Mouse (Mus musculus) megakaryocyte progenitor cell, adult 5-6 weeks (primary cell): ENCODE results near the gene Nfx1. TPM values are rescaled to one million over a fixed set of nuclear protein-coding genes. Genes with fewer than 3 reads are reported as not detected.
"Not testable (repeated sequence)": the region's sequence is repeated elsewhere in the genome, so short reads cannot be mapped to it uniquely, and the experiment has no call there.

Experiments
- ATAC-seq: replicated peaks from 2 replicates; pipeline ENCODE4 v1.8.0; 2016; ENCODE audit warnings: mild to moderate bottlenecking, moderate TSS enrichment, inconsistent platforms; ENCODE audit not compliant: poor library complexity
- total RNA-seq, 2 experiments: library from RNA; stranded (forward) in 1 of 2; stranded (reverse) in 1 of 2; fragments of 157-497, 149-512 nt in 1 of 2; fragments of 200-1000 nt in 1 of 2; gene quantifications; 2 replicates each; pipeline versions ENCODE4 v1.2.3 to v1.2.4; 2015 to 2017

Gene Nfx1
- total RNA-seq (2015): 47.5 and 51.8 TPM in 2 replicates
- total RNA-seq (2017): 70.5 and 71.5 TPM in 2 replicates

DNA sequence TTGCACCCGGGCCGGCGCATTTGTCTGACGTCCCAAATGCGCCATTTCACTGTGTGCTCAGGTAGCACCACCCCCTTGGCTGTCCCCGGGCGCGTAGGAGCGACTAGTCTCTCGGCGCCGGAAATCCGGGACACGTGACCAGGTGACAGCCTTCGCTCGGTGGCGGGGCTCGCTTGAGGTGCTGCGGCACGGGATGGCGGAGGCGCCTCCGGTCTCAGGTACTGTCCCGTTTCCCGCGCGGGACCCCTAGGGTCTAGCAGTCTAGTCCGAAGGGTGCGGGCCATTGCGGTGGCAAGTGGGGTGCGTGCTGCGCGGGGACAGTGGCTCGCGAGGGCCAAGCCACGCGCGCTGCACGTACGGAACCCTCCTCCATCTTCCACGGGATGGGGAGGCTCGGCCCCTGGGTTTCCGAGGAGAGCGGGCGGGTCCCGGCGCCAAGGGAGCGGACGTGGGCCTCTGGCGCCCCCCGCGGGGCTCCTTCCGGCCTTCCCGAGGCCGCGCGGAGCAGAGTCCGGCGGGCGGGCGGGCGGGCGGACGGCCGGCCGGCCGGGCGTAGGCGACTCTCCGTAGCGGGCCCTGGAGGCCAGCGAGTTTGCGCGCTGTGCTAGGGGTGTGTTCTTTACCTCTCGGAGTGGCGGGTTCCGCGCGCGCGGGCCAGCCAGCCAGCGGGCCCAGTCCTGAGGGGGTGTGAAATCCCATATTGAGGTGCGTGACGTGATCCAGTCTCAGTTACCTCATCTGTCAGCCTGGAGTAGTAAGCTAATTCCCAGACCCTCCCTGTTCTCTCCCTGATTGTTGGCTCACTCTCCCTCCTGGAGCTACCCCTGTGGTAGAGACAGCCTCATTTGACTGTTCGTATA lies at the start of gene Nfx1:
TSS of gene Nfx1 (plus strand) at position 65 of the 860 bp plus-strand sequence.
- ATAC-seq: peak; percentile 90

DNA sequence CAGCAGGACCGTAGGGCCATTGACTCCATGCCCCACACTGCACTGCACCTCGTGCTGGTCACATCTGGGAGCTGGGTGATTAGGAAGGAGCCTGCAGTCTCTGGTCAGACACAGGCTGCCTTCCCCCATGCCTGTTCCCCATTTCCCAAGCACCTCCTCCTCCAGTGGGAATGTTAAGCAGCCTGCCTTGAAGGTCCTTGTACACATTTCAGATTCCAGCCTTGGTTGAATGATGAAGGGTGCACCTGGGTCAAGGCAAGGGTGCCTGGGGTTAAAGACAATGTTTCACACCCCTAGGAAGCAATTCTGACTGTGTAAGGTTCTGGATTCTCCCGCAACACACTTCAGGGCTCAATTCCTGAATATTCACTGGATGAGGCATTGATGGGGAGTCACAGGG lies 49.4 kb upstream of the Nfx1 start:
- no peak for ATAC-seq

DNA sequence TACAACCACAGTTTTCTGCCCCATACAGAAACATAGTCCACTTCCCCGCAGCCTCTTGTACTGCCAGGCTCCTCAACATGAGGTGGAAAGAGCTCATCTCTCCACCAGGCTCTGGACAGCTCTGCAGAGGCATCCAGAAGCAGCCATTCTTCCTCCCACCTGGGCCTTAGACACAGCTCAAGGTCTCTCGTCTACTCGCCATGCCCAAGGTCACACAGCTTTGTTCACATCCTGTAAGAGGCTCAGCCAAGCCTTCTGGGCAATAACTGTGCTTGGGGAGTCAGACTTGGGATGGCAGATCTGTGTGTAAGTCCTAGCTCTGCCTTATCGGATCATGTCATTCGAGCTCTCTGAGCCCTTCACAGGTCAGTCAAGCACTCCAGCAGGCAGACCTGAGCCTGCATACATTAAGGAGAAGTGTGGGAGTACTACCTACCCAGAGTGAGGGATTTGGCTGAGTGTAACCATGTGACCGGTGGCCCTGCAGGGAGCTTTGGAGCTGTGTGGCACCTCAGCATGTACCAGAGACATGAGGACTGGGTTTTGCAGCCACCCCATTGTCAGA lies 47.5 kb upstream of the Nfx1 start:
- no peak for ATAC-seq

DNA sequence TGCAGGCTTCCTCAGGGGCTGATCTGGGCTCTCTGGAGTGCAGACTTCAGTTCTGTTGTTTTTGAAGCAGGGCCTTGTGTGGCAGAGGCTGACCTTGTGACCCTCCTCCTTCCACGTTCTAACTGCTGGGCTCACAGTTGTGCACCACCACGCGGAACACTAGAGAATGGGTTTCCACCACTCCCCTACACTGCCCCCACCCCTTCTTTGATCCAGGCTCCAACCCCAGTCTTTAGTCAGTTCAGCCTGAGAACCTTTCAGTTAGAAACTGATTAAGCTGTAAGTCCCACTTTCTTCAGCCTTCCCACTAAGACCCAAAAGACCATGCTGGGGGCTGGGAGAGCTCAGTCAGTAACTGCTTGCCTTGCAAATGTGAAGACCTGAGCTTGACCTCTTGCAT lies 45.1 kb upstream of the Nfx1 start:
- ATAC-seq: no peak

DNA sequence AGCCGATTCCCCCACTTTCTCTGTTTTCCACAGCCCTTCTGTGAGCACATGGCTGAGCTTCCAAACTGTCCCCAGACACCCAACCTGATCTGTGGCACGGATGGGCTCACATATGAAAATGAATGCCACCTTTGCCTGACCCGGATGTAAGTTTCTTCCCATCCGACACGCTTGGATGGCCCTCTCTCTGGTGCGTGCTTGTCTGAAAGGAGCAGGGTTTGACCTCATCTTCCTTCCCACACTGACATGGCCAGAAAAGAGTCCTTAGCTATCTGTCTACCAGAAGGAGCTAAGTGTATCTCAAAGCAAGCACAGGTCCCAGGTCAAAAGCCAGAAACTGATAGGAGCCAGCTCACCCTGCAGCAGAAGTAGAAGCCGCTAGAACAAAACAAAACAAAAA lies 41.7 kb upstream of the Nfx1 start:
- no peak for ATAC-seq

DNA sequence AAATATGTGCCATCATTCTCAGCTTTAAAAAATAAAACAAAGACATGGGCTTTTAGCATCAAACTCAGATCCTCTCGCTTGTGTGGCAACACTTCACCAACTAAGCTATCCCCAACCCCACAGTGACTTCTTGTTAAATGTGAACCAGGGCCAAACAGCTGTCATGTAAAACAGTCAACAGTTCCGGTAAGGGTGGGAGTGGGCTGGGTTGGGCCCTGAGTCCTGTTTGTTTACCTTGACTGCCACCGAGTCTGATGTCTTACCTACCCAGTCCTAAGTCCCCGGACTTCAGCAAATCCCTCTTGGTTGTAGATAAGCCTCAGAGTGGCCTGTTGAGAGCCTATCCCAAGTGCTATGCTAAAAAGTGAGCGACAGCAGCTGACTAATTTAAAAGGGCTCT lies 37.0 kb upstream of the Nfx1 start:
- no peak for ATAC-seq

DNA sequence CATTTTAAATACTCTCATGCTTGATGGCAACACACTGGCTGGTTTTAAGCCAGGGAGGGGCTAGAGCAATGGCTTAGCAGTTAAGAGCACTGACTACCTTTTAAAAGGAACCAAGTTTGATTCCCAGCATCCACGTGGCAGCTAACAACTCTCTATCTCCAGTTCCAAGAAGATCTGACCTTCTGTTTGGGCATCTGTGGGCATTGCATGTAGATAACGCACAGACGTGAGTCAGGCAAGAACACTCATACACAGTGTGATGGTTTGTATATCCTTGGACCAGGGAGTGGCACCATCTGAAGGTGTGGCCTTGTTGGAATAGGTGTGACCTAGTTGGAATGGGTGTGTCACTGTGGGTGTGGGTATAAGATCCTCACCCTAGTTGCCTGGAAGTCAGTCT lies 36.3 kb upstream of the Nfx1 start:
- ATAC-seq: not testable (repeated sequence)

DNA sequence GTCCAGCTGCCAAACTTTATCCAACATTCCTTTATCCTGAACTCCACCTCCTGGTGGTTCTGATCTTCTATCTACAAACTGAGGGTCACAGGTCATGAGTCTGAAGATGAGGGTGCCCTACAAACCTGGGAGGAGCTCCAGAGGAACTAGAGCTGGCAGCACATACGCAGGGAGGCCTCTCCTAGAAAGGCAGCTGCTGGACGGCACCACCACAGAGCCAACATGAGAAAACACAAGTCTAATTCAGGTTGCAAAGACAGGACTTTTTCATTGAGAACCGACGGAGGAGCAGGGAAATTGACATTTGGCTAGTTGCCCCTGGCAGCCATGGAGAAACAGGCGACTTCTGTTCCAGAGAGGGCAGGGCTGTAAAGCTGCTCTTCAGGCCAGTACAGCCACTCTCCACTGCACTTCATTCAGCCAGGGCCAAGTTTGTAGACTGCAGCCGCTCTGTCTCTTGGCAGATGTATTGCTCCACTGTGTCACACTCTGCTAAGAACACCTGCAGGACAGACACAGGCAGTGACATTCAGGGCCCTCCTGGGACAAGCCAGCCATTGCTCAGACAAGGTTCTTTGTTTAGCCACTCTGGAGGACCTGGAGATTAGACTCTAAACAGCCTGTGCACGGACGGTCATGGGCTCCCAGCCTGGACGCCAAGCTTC lies 34.4 kb upstream of the Nfx1 start:
- ATAC-seq: no peak

DNA sequence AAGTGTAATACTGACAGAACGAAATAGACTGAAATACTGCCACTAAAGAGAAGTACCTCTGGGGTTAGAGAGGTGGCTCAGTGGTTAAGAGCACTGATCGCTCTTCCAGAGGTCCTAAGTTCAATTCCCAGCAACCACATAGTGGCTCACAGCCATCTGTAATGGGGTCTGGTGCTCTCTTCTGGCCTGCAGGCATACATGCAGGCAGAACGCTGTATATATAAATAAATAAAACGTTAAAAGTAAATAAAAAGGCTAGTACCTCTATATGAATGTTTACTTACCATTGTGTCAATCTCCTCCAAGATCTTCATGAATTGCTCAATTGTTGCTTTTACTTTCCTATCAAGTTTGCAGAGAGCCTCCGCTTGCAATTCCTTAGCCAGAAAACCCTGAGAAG lies 31.9 kb upstream of the Nfx1 start:
- no peak for ATAC-seq

DNA sequence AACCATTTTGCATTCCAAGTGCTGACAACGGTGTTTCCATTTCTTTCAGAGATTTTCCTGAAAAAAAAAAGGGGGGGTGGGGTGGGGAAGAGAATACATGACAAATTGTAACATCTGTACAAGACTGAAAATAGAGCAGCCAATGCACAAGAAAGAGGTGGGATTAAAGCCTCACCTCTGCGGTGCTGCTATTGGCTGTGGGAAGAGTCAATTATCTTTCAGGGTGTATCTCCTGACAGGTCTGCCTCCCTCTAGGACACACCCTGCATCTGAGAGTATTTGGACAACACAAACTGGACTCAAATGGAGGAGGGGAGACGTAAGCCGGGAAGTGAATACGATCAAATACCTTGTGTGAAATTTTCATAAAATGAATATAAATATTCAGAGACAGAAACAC lies 27.1 kb upstream of the Nfx1 start:
- no peak for ATAC-seq

DNA sequence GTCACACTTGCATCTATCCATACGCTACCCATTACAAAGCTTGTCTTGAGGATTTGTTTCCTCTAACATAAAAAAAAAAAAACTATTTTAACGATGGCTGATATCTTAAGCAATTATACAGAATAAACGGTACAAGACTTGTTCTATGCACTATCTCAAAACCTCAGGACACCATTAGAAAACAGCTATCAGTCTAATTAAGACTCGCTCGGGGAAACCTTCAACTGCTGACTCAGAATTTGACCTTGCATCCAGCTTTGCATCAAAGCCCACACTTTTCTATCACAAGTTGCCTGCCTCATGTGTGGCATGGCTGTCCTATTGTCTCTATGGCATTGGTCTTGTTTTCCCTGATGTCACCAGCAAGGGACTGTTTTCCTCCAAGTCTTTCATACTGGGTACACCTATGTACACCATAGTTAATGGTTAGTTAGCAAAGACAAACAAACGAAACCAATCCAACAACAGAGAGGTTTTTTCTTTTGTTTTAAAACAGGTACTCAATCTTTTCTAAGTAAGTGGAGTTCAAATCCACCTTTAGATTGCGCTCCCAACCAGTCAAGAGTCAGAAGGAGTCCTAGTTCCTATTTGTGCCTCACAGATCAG lies 24.1 kb upstream of the Nfx1 start:
- no peak for ATAC-seq

DNA sequence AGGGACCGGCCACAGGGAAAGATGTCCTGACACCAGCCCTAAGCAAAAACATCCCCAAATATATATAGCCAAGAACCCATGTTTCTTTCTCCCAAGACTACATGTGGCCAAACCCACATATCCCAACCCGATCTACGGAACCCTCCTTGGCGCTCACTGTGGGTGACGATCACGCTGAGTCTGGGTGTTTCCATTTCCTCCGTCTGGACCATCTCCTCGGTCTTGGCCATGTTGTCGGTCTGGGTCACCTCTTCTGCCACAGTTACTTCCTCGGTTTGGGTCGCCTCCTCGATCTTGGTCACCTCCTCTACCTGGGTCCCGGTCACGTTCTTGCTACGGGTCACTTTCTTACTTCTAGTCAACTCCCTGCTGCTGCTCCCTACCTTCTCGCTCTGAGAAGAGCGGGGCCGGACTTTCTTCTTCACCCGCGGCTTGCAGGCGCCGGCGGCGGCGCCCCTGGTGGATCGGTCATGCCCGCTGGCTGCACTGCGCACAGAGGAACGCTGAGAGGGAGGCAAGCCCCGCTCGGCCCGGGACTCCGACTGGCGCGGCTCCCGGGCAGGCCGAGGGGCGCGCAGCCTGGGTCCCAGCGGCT lies 23.0 kb upstream of the Nfx1 start:
- peak; percentile 15 for ATAC-seq

DNA sequence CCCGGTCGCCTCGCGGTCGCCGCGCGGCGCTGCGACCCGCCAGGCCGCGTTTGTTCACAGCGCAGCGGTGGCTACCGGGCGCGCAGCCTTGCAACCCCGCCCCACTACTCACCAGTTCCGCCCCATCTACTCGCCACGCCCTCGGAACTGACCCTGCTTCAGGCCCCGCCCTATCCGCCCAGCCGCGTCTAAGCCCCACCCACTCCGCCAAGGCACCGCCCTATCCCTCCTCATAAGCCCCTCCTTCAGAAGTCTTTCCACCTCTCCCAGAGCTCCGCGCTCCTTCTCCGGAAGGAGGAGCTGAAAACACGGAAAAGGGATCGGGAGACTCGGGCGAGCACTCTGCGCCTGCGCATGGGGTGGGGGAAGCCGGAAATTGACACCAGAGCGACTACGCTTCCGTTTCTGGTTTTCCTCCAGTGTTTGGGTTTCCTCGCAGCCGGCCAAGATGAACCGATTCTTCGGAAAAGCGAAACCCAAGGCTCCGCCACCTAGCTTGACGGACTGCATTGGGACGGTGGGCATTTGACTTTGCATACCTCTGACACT lies 22.5 kb upstream of the Nfx1 start, which contains the start of the genes Bag1 and Chmp5:
TSS of gene Bag1 (minus strand) at position 135 of the 549 bp plus-strand sequence.
TSS of gene Chmp5 (plus strand) at position 248 of the 549 bp plus-strand sequence.
- peak; percentile 95 for ATAC-seq

DNA sequence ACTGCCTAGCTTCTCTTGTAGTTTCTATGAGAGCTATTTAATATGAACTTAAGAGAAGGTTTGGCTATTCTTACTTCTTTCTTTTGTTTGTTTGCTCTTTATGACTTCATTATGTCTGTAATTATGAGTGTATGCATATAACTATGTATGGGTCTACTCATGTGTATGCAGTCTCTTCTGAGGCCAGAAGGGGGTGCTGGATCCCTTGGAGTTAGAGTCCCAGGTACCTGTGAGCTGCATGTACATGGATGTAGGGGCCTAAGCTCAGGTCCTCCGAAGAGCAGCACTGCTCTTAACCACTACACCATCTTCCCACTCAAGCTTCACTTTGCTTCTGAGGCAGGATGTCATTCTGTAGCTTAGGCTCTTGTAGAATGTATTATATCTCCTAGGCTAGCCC lies 17.2 kb upstream of the Nfx1 start:
- ATAC-seq: peak; percentile 88

DNA sequence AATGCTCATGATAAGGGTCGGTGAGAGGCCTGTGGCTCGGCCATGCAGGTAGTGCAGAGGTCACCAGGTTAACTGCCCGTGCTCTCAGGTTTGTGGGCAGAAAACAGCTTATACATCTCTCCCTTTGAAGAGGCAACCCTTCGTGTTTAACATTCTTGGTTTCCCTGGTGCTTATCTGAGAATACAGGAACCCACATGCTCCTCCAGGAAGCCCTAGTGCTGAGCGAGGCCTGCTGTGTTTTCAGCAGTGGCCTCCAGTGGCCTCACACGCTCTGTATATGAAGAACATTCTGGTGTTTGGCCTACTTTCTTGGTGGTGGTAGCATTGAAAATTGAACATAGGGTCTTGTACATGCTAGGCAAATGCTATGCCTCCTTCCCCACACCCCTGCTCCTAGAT lies 14.8 kb upstream of the Nfx1 start:
- peak; percentile 70 for ATAC-seq

DNA sequence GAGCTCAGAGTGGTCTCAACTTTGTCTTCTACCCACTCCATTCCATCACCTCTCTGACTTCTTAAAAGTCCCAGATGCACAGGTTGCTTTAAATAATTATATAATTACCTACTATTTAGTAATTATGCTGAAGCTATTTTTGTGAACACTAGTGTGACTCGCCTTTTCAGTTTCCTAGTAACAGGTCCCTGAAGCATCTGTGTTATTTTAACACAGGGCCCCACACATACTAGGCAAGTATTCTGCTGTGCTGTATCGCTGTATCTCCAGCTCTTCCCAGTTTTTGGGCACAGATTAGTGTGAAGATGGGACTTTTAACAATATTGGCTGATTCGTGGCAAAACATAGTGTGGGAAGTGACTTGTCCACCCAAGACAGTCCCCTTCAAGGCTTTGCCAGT lies 7.2 kb upstream of the Nfx1 start:
- no peak for ATAC-seq

DNA sequence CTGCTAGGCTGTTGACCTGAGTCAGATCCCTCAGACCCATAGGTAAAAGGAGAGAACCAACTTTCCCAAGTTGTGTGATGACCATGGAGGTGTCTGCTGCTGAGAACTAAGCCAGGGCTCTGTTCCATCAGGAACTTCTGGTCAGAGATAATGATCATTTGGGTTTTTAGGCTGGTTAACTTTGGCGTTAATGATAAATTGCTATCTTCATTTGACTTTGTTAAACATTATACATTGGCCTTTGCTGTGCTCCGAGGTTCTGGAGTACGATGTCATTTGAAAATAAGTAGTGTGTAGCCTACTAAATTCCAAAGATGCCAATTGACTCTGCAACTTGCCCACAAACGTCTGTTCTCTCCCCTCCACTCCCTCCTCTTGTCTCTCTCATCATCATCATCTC lies 1.5 kb upstream of the Nfx1 start:
- ATAC-seq: no peak

DNA sequence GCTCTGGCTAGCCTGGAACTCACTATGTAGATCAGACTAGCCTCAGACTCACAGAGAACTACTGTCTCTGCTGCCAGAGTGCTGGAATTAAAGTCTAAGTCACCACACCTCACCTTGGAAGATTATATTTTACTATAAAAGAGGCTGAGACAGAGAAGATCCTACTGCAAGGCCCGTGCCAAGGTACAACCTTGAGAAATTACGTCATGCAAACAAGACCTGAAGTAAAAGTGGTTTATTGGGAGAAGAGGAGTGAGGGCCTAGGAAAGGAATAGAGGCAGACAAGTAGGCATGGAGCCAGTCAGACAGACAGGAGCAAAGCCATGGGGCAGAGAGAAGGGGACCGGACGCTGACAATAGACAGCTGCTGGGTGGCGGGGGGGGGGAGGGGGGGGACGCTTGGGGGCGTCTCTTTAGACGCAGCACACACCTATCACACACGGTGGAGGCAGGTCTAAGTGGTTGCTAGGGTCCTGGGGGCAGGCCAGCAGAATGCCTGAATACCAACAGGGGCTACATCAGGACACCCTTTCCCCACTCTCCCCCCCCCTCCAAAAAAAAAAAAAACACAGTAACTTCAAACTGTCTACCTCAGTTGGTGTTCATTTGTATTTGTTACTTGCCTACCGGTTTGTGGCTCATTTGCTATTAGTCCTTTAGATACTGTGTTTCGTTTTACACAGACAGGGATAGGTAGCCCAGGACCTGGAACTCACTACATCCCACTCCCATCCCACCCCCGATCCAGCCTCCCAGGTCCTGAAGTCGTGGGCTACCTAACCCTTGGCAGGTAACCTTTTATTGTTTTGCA lies 720 bp upstream of the Nfx1 start:
- no peak for ATAC-seq

DNA sequence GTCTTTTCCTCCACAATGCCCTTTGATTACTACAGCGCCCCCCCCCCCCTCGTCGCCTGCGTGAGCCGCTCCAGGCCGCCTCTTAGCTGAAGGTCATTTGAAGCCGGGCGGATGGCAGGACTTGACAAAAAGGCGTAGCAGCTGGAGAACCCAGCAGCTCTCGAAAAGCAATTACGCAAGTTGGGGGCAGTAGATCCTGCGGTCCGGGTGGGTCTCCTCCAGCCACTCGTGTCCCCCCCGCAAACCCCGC lies 189 bp upstream of the Nfx1 start:
- ATAC-seq: no peak

DNA sequence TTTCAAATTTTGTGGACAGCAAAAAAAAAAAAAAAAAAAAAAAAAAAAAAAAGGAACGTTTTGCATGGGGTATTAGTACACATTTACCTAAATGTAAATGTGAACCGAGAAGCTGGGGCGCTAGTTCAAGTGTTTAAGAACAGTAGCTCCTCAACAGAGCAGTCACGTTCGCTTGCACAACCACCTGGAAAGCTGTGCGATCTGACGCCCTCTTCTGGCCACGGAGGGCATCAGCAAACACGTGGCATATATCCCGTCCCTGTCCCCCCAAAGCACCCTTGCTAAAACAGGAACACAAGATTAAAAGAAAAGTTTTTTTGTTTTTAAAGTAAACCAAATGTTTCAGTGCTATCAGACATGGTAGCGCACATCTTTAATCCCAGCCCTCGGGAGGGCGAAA lies 1.0 kb downstream of the Nfx1 start:
- peak; percentile 69 for ATAC-seq
